Mouse (Mus musculus) heart, postnatal 25 days (tissue): ENCODE results near the gene Ptpn5. TPM values are rescaled to one million over a fixed set of nuclear protein-coding genes. Genes with fewer than 3 reads are reported as not detected.

Experiments
- DNase-seq: peaks from one replicate; pipeline ENCODE4 v3.0.0; 2022; ENCODE audit warnings: low spot score
- intact Hi-C: fragments of 180-260 bp; cut with DNase I; formaldehyde crosslinking; loops from one replicate; pipeline ENCODE4 v1.15.1; 2025
- total RNA-seq, 2 experiments: library from RNA; stranded (reverse); gene quantifications; 2 replicates each; pipeline ENCODE4 v1.2.3; 2021

The Ptpn5 gene
- total RNA-seq, 2 experiments from 2014 or later = not detected

DNA sequence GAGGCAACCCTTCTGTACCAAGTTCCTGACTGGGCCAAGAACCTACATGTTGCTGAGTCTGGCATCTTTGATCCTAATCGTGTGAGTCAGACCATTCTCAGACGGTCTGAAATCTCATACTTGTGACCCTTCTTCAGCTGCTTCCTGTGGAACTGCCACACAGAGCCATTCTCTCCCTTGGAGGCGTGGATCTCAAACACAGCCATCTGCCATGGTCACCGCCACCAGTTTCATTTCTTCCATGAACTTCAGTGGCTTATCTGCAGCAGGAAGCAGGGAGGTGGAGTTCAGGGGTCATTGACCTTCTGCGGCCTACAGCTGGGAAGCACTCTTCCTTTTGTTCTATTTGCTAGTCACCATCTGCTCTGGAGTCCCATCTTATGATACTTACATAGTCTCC is 65.6 kb downstream of the Ptpn5 start:
- DNase-seq = no peak
- intact Hi-C loops = no loop called here

DNA sequence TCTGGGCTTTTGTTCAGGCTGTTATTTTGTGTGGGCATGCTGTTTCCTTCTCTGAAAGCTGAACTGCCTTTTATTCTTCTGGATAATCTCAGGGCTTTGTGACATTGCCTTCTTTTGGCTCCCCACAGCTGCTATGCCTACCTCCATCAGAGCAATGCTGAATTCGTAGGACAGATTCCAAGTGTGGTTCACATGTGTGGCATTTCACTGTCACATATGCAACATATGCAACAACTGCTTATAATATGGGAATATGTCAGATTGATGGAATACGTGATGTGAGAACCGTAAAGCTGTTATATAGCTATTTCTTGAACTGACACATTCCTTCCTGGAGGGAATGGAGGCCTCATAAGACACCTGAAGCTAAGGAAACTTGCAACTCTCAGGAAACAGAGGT is 66.5 kb downstream of the Ptpn5 start:
- intact Hi-C loops = no loop called here
- no peak for DNase-seq

DNA sequence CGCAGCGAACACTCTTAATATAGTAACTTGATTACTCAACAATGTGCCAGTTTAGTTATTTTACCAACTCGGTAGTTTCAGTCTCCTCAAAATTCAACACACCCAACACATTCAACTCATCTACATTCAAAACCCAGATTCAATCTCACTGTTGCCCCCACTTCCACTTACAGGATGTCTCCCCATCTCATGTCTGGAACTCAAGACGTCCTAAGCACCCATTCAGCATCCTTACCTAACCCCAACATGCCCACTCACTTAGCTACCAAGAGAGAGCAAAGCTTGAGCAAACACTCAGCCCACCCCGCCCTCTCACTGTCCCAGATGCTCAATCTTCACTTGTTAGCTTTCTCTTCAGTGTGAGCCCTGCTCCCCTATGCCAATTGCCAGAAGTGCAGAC is 71.9 kb downstream of the Ptpn5 start:
- no peak for DNase-seq
- intact Hi-C loops = no loop called here

DNA sequence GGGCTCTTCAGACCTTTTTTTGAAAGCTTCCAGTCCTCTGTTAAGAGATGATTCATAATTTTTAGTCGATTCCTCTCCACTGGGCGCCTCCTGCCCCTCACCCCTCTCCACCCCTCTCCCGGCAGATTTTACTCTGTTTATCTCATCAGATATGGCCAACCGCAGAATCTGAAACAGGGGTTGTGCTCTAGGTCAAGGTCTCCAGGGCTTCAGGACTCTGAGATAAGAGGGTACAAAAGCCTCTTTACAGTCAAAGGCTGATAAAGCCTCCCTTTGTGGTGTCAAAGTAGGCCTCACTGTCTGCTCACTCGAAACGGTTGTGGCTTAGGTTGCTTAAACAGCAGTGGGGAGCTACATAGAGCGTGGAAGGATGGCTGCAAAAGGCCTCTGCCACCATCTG is 74.1 kb downstream of the Ptpn5 start:
- no peak for DNase-seq

DNA sequence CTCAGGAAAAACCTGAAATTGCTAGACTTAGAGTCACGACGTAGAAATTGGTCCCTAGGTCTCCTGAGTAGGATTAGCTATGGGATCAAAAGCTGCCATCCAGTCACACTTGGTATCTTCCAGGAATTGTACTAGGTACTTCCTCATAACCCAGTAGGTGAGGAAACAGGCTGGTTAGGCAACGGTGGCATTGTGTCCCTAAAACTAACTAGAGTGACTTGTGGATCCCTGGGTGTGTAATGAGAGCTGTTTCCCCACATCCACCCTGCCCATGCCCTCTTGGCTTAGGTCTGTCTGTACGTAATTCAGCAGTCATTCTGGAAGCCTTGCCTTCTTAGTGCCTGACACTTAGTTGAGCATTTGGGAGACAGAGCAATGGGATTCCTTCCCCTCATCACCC is 77.2 kb downstream of the Ptpn5 start:
- no peak for DNase-seq
- intact Hi-C loops = no loop called here

More for the DNA sequence above, 74.1 kb downstream of the Ptpn5 start:
- intact Hi-C loops = no loop called here

DNA sequence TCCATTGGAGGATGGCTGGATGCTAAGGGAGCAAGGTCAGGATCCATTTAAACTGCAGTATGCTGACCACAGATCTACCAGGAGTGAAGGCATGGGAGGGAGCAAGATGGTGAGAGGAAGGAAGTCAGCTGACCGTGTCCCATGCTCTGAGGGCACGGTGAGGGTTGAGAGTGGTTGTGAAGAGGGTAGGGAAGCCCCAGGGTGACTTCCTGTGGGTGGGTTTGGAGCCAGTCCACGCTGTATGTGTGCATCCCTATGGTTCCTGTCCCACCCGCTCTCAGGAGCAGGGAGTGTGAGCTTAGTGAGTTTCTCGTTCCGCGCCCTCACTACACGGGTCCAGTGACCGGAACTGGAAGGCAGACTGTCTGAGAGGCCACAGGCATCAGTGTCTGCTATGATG is 77.7 kb downstream of the Ptpn5 start:
- no peak for DNase-seq
- intact Hi-C loops = no loop called here

DNA sequence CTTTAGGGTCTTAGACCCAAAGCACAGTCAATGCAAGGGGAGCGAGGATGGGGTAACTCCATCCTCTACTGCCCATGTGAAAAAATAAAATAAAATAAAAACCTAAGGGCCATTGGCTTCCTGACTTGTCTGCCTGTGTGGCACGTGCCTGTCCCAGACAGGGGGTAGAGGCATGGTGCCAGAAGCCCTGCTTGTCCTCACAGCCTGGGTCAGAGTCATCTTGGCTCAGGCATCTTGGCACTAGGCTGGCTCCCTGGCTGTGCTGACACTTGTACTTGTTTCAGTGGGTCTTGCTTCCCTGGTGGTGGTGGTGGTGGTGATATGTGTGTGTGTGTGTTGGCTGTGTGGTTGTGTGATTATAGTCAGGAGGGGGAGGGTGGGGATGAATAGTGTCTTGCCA is 78.8 kb downstream of the Ptpn5 start:
- intact Hi-C loops = no loop called here
- DNase-seq = peak; percentile 36

DNA sequence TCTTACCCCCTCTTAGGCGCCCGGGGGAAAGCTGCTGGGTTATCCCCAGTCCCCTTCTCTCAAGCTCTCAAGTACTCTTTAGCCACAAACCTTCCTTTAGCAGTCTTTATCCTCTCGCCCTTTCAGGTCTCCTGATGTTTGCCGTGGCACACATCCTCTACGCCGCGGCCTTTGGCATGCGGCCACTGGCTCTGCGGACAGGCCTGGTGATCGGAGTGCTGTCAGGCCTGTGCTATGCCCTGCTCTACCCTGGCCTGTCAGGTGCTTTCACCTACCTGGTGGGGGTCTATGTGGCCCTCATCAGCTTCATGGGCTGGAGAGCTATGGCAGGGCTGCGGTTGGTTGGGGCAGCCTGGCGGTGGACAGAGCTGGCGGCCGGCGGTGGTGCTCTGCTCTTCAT is 80.2 kb downstream of the Ptpn5 start:
- DNase-seq = no peak
- intact Hi-C loops = loop anchor here (2.0 kb wide), 2 partner anchors 28 kb away; no protein-coding TSS in a partner anchor

DNA sequence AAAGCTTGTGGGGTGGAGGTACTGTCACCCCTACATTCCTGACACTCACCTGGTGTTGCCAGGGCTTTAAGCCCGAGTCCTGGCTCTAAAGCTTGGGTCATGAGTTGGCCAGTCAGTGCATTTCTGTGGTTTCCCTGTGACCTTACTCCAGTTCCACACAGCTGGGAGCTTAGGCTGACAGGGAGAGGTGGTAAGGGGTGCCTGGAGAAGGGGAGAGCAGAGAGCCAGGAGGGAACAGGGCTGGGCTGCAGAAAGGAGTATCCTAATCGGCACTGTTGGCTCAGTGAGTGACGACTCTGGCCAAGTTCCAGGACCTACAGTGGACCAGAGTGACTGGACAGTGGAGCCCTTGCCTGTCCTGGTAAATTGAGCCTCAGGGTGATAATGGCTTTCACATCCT is 81.2 kb downstream of the Ptpn5 start:
- DNase-seq = peak; percentile 38
- intact Hi-C loops = loop anchor here (2.0 kb wide), 2 partner anchors 27 to 29 kb away; no protein-coding TSS in a partner anchor

DNA sequence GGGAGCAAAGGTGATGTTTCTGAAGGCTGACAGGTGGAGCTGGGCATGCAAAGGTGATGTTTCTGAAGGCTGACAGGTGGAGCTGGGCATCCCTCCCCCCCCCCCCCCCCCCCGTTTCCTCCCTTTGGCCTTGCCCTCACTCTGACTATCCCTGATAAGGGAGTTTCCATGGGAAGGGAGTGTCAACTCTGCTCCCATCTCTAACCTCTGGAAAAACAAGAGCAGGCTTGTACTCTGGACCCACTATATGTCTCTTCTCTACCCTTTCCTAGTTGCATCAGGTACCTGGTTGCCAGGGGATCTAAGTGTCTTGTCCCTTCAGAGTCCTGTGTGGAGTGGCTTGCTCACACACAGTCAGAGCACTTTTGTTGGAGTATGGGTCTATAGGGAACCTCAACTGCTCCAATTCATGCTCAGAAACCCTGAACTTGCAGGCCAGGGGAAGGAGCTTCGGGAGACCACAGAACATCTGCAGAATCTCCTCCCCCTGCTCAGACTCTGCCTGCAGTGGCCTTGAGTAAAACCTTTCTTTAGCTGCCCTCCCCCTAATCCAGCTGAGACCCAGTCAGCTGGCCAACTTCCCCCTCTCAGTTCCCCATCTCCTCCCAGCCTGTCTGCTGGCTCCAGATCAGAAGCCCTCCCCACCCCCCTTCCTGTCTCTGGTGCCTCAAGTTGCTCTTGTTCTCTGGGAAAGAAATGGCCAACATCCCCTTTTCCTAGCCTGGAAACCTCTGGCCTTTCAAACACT is 81.9 kb downstream of the Ptpn5 start:
- DNase-seq = peak; percentile 49
- intact Hi-C loops = loop anchor here (2.0 kb wide), 2 partner anchors 27 to 29 kb away; no protein-coding TSS in a partner anchor

DNA sequence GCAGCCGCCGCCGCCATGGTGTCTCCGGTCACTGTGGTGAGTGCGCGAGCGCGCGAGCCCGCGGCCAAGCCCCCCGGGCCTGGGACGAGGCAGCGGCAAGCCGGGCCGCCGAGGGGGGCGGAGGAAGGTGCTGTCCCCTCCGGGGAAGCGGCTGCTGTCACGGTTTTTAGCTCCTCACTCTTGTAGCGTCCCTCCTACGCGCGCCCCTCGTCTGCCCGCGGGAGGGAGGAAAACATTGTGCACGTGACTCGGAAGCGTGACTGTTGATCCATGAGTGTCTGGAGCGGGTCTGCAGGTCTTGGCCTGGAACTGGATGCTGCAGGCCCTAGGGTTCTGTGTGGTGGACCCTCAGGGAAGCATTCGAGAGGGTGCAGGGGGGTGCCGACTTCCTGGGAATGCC is 82.7 kb downstream of the Ptpn5 start:
- peak; percentile 39 for DNase-seq
- intact Hi-C loops = no loop called here

DNA sequence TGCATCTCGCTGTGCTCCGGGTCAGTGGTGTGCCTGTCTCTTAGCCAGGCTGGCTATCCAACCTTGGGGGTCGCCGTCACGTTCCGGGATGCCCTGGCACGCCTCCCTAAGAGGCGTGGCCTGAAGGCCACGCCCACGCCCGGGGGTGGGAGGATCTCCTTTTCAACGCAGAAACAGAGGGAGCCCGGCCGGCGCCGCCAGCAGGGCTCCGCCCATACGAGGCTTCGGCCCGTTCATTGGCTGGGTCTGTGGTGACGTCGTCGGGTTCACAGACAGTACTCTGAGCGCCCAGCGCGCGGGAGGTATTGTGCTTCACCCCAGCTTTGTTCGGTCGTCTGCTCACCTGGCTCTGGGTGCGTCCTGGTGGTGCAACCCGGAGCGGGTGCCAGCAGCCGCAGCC is 83.1 kb downstream of the Ptpn5 start, which contains the start of gene Tmem86a:
Gene Tmem86a, plus strand, starts transcription at position 236 of the 400 bp plus-strand sequence.
- peak; percentile 90 for DNase-seq
- intact Hi-C loops = no loop called here

DNA sequence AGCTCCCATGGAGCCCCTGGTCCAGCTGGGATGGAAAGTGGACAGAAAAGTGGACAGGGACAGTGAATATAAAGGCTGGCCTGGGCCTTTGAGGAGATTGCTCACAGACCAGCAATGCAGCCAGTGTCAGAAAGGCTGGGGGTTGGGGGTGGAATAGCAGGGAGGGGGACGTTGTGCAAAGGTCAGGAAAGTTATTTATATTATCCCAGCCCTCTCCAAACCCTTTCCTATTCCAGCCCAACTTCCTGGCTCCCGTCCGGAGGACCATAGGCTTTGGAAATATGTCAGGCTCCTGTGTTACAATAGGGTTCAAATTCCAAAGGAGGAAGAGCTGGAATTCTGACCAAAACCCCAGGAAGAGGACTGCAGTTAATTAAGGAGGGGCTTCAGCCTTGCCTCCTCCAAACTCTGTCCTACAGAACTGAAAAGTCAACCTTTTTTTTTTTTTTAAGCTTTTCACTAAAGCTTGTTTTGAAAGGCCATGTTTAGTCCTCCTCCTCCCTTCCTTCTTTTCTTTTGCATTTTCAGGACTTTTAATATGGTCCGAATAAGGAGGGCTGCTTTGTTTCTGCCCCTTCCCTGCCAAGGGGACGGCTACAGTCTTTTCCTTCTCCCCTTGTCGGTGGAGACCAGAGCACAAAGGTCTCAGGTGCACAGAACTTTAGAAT is 90.5 kb downstream of the Ptpn5 start:
- intact Hi-C loops = no loop called here
- no peak for DNase-seq

DNA sequence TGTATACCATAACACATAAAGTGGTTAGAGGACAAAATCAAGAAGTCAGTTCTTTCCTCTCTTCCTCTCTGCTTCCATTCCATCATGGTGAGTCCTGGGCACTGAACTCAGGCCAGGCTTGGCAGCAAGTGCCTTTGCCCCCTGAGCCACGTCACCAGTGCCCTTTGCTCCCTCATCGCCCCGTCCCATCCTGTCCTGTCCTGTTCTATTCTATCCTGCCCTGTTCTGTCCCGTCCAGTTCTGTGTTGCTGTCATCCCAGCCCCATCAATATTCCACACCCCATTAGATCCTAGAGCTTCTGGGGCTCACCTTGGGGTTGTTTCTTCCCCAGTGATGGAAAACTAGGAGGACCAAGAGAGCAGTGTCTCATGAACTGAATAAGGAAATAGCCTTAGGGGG is 91.4 kb downstream of the Ptpn5 start:
- DNase-seq = no peak
- intact Hi-C loops = no loop called here

DNA sequence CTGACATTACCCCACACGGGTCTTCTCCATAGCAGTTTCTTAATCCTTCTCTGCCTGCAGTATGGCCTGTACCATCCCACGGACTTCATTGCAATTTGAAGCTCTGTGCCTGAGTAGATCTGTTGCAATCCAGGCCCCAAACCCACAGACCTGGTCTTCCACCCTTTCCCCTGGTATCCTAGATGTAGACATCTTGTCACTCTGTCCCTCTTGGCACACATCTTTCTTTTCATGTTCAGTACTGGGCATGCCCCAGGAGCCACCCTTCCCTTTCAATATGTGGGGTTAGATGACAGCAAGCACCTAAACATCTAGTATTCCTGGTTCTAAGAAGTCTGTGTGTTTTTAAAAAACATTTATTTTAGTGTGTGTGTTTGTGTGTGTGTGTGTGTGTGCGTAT is 91.8 kb downstream of the Ptpn5 start:
- no peak for DNase-seq
- intact Hi-C loops = no loop called here

DNA sequence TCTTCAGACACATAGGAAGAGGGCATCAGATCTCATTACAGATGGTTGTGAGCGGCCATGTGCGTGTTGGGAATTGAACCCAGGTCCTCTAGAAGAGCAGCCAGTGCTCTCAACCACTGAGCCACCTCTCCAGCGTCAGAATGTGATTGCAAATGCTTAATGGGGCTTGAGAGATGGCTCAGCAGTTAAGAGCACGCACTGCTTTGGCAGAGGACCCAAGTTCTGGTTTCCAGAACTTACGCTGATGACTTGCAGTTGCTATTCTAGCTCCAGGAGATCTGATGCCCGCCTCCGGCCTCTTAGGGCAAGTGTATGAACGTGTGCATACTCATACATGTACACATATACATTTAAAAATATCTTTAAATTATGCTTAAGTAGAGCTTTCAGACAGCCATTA is 98.1 kb downstream of the Ptpn5 start:
- intact Hi-C loops = no loop called here
- no peak for DNase-seq

DNA sequence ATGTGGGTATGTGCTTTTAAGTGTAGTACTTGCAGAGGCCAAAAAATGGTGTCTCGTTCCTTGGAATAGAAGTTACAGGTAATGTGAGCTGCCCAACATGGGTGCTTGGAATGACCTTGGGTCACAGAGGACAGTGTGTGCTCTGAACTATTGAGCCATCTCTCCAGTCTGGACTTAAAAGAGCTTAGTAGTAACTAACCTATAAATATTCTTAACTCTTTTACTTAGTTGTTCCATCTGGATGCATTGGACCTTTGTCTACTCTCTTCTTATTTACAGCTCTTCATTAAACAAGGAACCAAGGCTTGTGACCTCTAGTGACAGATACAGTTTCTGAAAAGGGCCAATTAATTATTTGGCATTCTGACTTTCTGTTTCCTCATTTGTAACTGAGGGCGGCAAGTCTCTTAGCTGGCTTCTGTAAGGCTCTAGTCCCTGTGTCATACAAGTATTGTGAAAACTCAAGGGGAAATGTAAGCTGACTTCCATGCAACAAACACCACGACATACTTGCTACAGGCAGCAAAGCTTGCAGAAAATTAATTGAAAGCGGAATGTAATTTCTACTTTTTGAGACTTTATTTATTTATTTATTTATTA is 98.6 kb downstream of the Ptpn5 start:
- DNase-seq = no peak
- intact Hi-C loops = no loop called here

DNA sequence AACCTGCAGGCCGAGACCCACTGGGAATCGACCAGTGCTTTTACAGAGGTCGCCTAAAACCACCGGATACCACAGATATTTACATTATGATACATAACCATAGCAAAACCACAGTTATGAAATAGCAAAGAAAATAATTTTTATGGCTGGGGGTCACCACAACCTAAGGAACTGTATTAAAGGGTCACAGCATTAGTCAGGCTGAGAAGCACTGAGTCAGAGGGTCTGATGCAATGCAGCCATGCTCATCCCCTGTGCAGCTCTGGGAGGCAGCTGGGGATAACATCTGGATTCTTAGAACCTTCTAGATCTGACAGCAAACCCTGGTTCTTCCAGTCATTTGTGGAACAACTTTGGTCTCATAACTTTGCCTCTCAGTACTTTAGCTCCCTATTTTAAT is 102.1 kb downstream of the Ptpn5 start:
- intact Hi-C loops = no loop called here
- no peak for DNase-seq

DNA sequence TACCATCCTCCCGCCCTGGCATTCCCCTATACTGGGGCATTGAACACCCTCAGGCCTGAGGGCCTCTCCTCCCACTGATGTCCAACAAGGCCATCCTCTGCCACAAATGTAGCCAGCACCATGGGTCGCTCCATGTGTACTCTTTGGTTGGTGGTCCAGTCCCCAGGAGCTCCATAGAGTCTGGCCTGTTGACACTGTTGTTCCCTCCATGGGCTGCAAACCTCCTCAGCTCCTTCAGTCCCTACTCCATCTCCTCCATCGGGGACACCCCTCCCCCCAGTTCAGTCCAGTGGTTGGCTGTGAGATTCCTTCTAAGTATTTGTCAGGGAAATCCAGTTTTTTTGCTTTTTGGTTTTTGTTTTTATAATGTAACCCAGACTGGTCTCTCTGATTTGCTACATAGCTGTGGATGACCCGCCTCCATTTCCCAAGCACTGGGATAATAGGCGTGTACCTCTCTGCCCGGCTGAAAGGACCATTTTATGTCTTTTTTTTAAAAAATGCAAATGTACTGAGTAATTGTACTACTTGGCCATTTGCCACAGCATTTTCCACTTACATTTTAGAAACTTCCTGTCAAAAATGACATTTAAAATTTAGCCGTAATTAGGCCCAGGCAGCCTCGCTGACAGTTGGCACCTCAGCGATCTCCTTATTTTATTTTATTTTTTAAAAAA is 102.8 kb downstream of the Ptpn5 start:
- intact Hi-C loops = no loop called here
- no peak for DNase-seq
